Mouse (Mus musculus) liver, postnatal 0 days (tissue): Measurements from ENCODE around the gene E2f4.

ENCODE experiments used
- CTCF ChIP-seq: sonication (generic); IDR thresholded peaks from 2 replicates; pipeline ENCODE4 v1.5.1; 2016; ENCODE audit warnings: antibody characterized with exemption, low read depth
- EP300 ChIP-seq: IDR thresholded peaks from 2 replicates; pipeline ENCODE4 v1.6.1; 2016; ENCODE audit warnings: antibody characterized with exemption, low read depth, mild to moderate bottlenecking

- TF ChIP-seq EP300 (no peak), CTCF (no peak)
These were observed 47.9 kb downstream of the E2f4 start for GRCm38 (mm10) chr8:105345061-105345975.
